Mouse (Mus musculus) heart, postnatal 0 days (tissue): ENCODE data around the gene Supt6. TPM values are rescaled to one million over a fixed set of nuclear protein-coding genes. Genes with fewer than 3 reads are reported as not detected.

ENCODE experiments used
- ATAC-seq: fragments of 200-750 bp; cut with Nextera tagmentation; 2 replicates; pipeline ENCODE4 v1.8.0; 2017; ENCODE audit warnings: low read depth, moderate number of reproducible peaks, moderate library complexity; ENCODE audit not compliant: insufficient read depth
- DNase-seq: peaks from one replicate; pipeline ENCODE4 v3.0.0-alpha.2; 2016; ENCODE audit warnings: low spot score
- H3K27ac ChIP-seq: fragments of 300-500 bp; sonication (generic); 2 replicates; pipeline ENCODE4 v1.5.1; 2014; ENCODE audit warnings: low read depth, mild to moderate bottlenecking
- H3K27me3 ChIP-seq: fragments of 300-500 bp; sonication (generic); 2 replicates; pipeline ENCODE4 v1.6.1; 2014; ENCODE audit warnings: low read length, mixed read lengths; ENCODE audit not compliant: control insufficient read depth, insufficient read depth
- H3K36me3 ChIP-seq: fragments of 300-500 bp; sonication (generic); replicated peaks from 2 replicates; pipeline ENCODE4 v1.6.1; 2014; ENCODE audit warnings: low read length, mixed read lengths; ENCODE audit not compliant: control insufficient read depth, insufficient read depth
- H3K4me1 ChIP-seq: fragments of 300-500 bp; sonication (generic); 2 replicates; pipeline ENCODE4 v1.6.1; 2014; ENCODE audit warnings: antibody characterized with exemption; ENCODE audit not compliant: control insufficient read depth, insufficient read depth
- H3K4me2 ChIP-seq: fragments of 300-500 bp; sonication (generic); 2 replicates; pipeline ENCODE4 v1.6.1; 2014; ENCODE audit warnings: low read depth, mild to moderate bottlenecking, low read length, moderate library complexity
- H3K4me3 ChIP-seq: fragments of 300-500 bp; sonication (generic); 2 replicates; pipeline ENCODE4 v1.5.1; 2014; ENCODE audit warnings: low read depth, low read length
- H3K9ac ChIP-seq: fragments of 300-500 bp; sonication (generic); replicated peaks from 2 replicates; pipeline ENCODE4 v1.6.1; 2014; ENCODE audit warnings: low read depth, low read length, mixed read lengths
- H3K9me3 ChIP-seq: fragments of 300-500 bp; sonication (generic); replicated peaks from 2 replicates; pipeline ENCODE4 v1.6.1; 2016; ENCODE audit warnings: low read length; ENCODE audit not compliant: control insufficient read depth
- CTCF ChIP-seq: IDR thresholded peaks from 2 replicates; pipeline ENCODE4 v1.5.1; 2016; ENCODE audit warnings: antibody characterized with exemption, control low read depth, low read depth
- EP300 ChIP-seq: IDR thresholded peaks from 2 replicates; pipeline ENCODE4 v1.6.1; 2016; ENCODE audit warnings: antibody characterized with exemption, low read depth
- WGBS: fragments of 180-500 bp; shearing (Covaris S2); extraction: QIAGEN DNeasy Blood & Tissue Kit; methylation state at CpG from one replicate; pipeline ENCODE4 v1.1.7; 2014; 5-methylcytosine and 5-hydroxymethylcytosine counted together
- polyA plus RNA-seq: library from polyadenylated mRNA; unstranded; fragments of >200 nt; fragmentation: Nextera tagmentation; extraction: Ambion mirVana; gene quantifications from 2 replicates; pipeline ENCODE4 v1.2.1, GENCODE M21; 2015
- total RNA-seq: library from RNA; depleted of rRNA; stranded (reverse); fragments of >200 nt; gene quantifications from 2 replicates; pipeline ENCODE4 v1.2.3, GENCODE M21; 2014; ENCODE audit warnings: low replicate concordance

Gene Supt6
- total and polyA plus RNA-seq, 2 experiments from 2014 or later, result 7.6 to 12.1 TPM

DNA sequence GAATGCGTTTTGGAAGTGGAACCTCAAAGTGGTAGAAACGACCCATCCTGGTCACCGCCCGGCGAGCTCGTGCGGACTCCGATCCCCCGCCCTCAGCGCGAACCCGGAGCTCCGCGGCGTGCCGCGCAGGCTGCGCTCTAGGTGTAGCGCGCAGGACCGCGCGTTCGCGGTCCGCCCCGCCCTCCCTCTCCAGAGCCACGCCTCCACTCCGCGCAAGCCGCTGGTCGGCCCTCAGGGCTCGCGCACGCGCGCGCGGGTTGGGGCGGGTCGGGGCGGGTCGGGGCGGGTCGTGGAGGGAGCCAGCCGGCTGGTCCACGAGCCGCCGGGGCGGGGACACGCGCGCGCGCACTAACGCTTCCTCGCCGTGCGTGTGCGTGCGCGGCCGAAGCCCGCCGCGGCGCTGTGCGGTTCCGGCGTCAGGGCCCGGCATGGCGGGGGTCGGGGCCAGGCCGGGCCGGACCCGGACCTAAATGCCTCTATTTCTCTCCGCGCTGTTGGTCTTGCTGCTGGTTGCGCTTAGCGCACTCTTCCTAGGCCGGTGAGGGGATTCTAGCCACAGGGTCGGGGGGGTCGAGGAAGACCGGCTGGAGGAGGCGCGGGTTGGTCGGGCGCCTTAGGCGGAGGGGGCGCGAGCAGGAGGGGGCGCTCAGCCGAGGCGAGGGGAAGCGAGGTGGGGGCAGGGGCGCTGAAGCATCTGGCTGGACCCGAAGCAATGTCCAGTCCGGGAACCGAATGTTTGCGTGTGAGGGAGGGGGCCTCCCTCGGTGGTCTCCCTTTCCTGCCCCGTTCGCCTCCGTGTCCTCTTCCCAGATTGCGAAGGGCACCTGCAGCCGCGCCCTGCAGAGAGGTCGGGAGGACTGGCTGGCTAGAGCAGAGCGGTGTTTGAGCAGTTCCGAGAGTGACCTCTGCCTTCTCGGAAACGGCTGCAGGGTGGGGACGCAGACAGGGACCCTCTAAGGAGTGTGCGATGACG, 15.9 kb upstream of the Supt6 start, which contains the start of gene 2610507B11Rik:
2610507B11Rik (plus strand) TSS at position 373 of the 973 bp plus-strand sequence.
- DNase-seq (peak; percentile 91), ATAC-seq (peak; percentile 97)
- no peaks in the 10 kb centered on the region for H3K4me1 ChIP-seq

DNA sequence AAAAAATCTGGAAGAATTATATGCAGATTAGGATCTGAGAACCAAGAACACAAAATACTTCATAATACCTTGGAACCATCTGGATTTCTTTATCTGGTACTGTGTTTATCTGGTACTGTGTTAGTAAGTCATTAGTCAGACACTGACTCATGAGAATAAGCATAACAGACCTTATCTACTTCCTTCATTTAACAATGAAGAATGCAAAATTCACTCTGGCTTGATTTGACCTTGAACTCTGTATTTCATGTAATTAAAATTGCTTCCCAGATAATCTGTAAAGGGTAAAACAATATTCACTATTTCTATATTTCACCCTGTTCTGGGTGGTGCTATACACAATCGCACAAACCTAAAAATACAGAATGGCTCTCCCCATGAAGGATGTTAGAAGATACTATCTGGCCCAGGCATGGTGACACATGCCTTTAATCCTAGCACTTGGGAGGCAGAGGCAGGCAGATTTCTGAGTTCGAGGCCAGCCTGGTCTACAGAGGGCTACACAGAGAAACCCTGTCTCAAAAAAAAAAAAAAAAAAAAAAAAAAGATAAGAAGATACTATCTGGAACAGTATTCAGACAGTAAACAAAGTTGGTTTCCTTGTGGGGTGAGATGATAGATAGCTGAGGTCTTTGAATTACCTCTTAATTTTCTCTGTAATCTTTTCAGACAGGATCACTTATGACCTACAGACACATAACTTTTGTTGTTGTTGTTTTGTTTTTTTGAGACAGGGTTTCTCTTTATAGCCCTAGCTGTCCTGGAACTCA, 14.9 kb upstream of the Supt6 start:
- peak overlapping the region; percentile 91 for H3K4me2 ChIP-seq
- no peak overlapping the region for H3K27ac ChIP-seq
- H3K36me3 ChIP-seq, result peaks cover 25% of the 10 kb centered on the region
- H3K9ac ChIP-seq, result no peak overlapping the region
- H3K9me3 ChIP-seq, result no peaks in the 10 kb centered on the region
- no peak for TF ChIP-seq CTCF
- no peak for TF ChIP-seq EP300
- H3K4me1 ChIP-seq, result no peaks in the 10 kb centered on the region
- 85% methylated on average over 2 of the region's 2 CpGs for WGBS
- 0 out of 2 replicates have a peak, but pooled peaks cover 3% of the 10 kb centered on the region for H3K27me3 ChIP-seq
- ATAC-seq (no peak), DNase-seq (no peak)
- peak overlapping the region; percentile 97 for H3K4me3 ChIP-seq

More for the DNA sequence above, 15.9 kb upstream of the Supt6 start, which contains the start of gene 2610507B11Rik:
- Histone ChIP-seq H3K4me3 (peak within 1 kb of the TSS; percentile 97), H3K9me3 (no peaks in the 10 kb centered on the region), H3K27ac (peak within 1 kb of the TSS; percentile 90), H3K9ac (peak within 1 kb of the TSS; percentile 83), H3K36me3 (peaks cover 33% of the 10 kb centered on the region), H3K27me3 (0 out of 2 replicates have a peak, but pooled peaks cover 3% of the 10 kb centered on the region), H3K4me2 (peak within 1 kb of the TSS; percentile 91)
- TF ChIP-seq CTCF (0 out of 2 replicates have a peak, but pooled peaks have one; percentile 10), EP300 (no peak)
- WGBS, result under 1% methylated on average over 98 of the region's 115 CpGs

DNA sequence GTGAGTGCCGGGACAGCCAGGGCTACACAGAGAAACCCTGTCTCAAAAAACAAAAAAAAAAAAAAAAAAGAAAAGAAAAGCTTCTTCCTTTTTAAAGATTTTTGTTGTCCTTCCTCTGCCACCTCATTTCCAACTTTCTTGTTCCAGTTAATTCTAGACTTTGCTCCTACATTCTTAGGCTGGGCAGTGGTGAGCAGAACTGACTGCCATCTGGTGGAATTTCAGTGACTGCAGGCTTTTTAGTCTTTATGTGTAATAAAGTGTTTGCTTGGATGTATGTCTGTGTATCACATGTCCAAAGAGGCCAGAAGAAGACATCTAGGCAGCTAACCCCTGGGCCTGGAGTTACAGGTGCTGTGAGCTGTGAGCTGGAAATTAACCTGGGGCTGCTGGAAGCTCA, 10.8 kb upstream of the Supt6 start:
- 89% methylated on average over 1 of the region's 1 CpGs for WGBS
- no peak for TF ChIP-seq EP300
- TF ChIP-seq CTCF, result peak; percentile 26
- Histone ChIP-seq H3K9ac (no peak overlapping the region), H3K27ac (no peak overlapping the region), H3K27me3 (0 out of 2 replicates have a peak, but pooled peaks cover 3% of the 10 kb centered on the region), H3K4me3 (no peak overlapping the region), H3K36me3 (peaks cover 31% of the 10 kb centered on the region), H3K4me2 (no peak overlapping the region), H3K9me3 (no peaks in the 10 kb centered on the region), H3K4me1 (no peaks in the 10 kb centered on the region)
- no peak for DNase-seq
- no peak for ATAC-seq

DNA sequence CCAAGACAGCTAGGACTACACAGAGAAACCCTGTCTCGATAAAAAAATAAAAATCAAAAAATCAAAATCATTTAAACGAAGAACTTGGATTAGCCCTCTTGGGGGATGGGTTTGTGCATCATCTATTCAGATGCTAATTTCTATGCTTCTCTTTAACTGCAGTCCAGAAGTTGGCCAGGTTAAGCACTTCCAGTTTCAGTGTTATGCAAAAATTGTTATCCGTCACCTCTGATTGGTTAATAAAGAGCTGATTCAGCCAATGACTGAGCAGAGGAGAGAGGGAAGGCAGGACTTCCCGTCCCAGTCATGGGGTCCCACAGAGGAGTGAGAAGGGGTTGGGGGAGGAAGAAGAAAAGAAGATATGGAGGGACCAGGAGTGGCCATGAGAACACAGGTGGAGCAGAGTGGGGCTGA, 1.9 kb upstream of the Supt6 start:
- 71% methylated on average over 4 of the region's 4 CpGs for WGBS
- Histone ChIP-seq H3K27ac (no peak overlapping the region), H3K4me3 (no peak overlapping the region), H3K36me3 (peaks cover 19% of the 10 kb centered on the region), H3K4me2 (no peak overlapping the region), H3K9me3 (no peaks in the 10 kb centered on the region), H3K9ac (no peak overlapping the region), H3K27me3 (no peaks in the 10 kb centered on the region), H3K4me1 (peaks cover 17% of the 10 kb centered on the region)
- no peak for TF ChIP-seq EP300
- no peak for TF ChIP-seq CTCF
- ATAC-seq (no peak), DNase-seq (no peak)

DNA sequence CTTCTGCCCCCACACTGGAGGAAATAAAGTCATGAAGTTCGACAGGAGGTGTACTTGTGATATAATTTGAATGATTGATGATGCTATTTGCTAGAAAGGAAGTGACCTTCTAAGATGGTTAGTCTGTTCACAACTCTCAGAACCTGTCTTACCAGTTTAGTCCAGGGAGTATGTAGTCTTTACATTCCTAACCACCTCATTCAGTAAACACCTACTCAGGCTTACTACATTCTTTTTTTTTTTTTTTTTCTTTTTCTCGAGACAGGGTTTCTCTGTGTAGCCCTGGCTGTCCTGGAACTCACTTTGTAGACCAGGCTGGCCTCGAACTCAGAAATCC, 1.2 kb upstream of the Supt6 start:
- Histone ChIP-seq H3K36me3 (peaks cover 16% of the 10 kb centered on the region), H3K4me3 (0 out of 2 replicates have a peak overlapping the region, but pooled peaks have one; percentile 84), H3K27me3 (no peaks in the 10 kb centered on the region), H3K4me2 (peak overlapping the region; percentile 89), H3K9ac (no peak overlapping the region), H3K27ac (no peak overlapping the region), H3K9me3 (no peaks in the 10 kb centered on the region), H3K4me1 (peaks cover 17% of the 10 kb centered on the region)
- TF ChIP-seq EP300 (no peak), CTCF (no peak)
- DNase-seq, result no peak
- WGBS, result 53% methylated on average over 3 of the region's 3 CpGs
- no peak for ATAC-seq
